Mouse (Mus musculus): ENCODE measurements at regions not wholly inside any gene's neighbourhood (a gene's known extent, or its start where the extent isn't known, plus 50 kb on each side); places are given as distances from the start of the nearest gene placed in this dataset.

DNA sequence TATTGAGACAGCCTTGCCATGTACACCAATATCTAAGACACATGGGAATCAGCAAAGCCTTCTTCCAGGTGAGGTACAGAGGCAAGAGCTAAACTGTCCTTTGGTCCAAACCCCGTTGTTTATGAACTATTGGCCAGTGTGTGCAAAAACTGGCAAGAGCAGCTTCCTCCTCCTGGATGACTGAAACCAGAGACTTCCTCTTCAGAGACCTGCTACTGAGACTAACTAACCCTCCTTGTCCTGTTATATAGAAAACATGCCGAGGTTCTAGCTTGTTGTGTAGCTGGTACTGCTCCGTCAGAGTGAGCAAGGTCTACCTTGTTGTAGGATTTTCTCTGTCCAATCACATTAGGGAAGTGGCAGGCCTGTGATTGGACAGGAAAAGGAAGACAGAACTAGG is 174.3 kb upstream of the F930015N05Rik start:
- no peak for ATAC-seq (ENCODE audit: low read depth)

DNA sequence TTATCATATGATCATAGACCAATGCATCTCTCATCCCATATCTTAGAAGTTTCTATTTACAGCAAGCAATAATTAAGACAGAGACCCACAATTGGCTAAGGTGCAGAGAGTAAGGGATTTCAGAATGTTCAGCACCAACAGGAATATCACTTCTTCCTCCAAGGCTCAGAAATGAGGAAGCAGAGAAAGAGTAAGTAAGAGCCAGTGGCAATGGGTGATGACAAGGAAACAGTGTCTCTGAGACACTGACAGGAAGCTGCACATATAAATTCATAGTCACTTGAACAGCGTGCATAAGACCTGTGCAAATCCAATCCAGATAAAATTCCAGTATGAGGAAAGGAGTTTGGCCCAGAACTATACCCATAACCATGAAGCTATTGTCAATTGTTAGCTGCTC is 178.7 kb upstream of the F930015N05Rik start:
- Histone ChIP-seq H3K4me1 (replicated peaks) (peaks cover 4% of the 10 kb centered on the region; the same call in 1 of the 2 replicates), H3K36me3 (no peaks in the 10 kb centered on the region), H3K9ac (no peak overlapping the region), H3K27me3 (no peaks in the 10 kb centered on the region), H3K4me2 (no peak overlapping the region), H3K9me3 (no peaks in the 10 kb centered on the region), H3K27ac (replicated peaks) (no peak overlapping the region), H3K4me3 (no peak overlapping the region)
- no peak for ATAC-seq (ENCODE audit: low read depth)
- WGBS: 82% methylated on average over 1 of the region's 1 CpGs

More for the DNA sequence above, 174.3 kb upstream of the F930015N05Rik start:
- no peak overlapping the region for H3K4me3 ChIP-seq
- 94% methylated on average over 3 of the region's 3 CpGs for WGBS
- no peak overlapping the region for H3K4me2 ChIP-seq
- no peaks in the 10 kb centered on the region for H3K4me1 ChIP-seq (replicated peaks)
- H3K9me3 ChIP-seq: no peaks in the 10 kb centered on the region
- H3K9ac ChIP-seq: no peak overlapping the region
- H3K27ac ChIP-seq (replicated peaks): no peak overlapping the region
- H3K36me3 ChIP-seq: no peaks in the 10 kb centered on the region
- no peaks in the 10 kb centered on the region for H3K27me3 ChIP-seq

DNA sequence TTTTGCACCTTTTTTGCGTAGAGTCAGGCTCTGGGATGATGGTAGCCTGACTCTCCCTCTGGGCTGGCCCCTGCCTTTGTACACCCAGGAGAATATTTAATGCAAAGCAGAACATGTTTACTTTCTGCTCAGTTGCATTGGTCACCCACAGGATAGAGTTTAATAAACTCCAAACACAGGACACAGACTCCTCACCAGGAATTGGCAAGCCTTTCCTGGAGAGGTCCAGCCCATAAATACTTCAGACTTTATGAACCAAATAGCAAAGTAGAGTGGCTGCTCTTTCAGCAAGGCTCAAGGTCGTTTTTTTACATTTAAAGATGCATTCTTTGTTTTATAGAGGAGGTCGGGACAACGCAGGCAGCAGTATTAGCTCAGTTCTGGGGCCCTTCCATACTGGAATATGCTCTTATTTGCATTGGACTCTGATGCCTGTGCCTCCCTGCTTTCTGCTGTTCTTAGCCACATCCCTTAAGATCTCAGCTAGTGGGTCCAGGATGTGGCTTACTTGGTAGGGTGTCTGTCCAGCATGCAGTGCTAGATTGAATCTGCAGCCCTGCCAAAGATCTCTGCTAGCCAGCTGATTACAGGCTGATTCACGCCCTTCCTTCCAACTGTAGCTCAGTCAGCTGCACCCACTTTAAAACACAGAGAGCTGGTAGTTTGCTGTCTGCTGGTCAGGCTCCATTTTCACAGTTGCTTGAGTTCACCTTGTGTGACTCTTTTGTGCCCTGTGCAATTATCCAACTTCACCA is 182.4 kb upstream of the F930015N05Rik start:
- Histone ChIP-seq H3K4me1 (replicated peaks) (peaks cover 4% of the 10 kb centered on the region; the same call in 1 of the 2 replicates), H3K27me3 (no peaks in the 10 kb centered on the region), H3K9me3 (no peaks in the 10 kb centered on the region), H3K36me3 (no peaks in the 10 kb centered on the region), H3K4me3 (no peak overlapping the region), H3K4me2 (no peak overlapping the region), H3K9ac (no peak overlapping the region), H3K27ac (replicated peaks) (no peak overlapping the region)
- no peak for ATAC-seq (ENCODE audit: low read depth)
- WGBS: 52% methylated on average over 5 of the region's 5 CpGs

DNA sequence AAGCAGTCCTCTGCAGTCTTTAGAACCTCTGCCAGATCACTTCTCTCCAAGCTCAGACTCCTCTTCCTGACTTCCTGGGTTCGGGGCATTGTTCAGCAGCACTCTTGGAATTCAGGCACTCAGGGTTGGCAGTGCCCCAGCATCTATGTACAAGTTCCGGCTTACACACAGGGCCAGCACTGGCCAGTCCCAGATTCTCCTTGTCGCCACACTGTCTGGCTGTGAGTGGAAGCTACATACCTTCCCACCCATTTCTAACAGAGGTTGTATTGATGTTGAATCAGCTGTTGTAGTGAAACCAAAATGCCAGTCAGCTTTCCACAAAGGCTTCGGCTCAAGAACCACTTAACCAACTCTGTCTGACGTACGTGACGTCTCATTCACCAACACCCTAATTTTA is 190.7 kb upstream of the F930015N05Rik start:
- Histone ChIP-seq H3K4me1 (replicated peaks) (no peaks in the 10 kb centered on the region), H3K4me2 (no peak overlapping the region), H3K27ac (replicated peaks) (no peak overlapping the region), H3K36me3 (no peaks in the 10 kb centered on the region), H3K9ac (no peak overlapping the region), H3K27me3 (no peaks in the 10 kb centered on the region), H3K4me3 (no peak overlapping the region), H3K9me3 (no peaks in the 10 kb centered on the region)
- WGBS: 88% methylated on average over 7 of the region's 7 CpGs
- ATAC-seq (ENCODE audit: low read depth): no peak

DNA sequence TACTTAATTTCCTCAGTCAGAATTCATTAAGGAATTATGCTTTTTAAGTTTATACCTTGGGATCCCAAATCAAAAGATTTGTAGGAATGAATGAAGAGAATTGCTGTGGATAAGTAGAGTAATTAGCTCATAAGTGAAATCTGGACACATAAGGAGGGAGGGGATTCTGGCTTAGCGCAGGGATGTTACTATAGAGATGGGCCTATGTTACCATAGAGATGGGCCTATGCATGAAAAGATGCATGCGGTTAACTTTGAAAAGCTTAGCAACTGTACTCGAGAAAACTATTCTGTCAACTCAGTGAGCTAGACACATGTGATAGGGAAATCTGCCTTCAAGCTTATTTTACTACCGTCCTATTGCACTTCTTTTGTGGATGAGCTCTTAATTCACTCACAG is 204.5 kb upstream of the F930015N05Rik start:
- WGBS: 41% methylated on average over 4 of the region's 4 CpGs
- Histone ChIP-seq H3K27me3 (no peaks in the 10 kb centered on the region; the same call in 1 of the 2 replicates), H3K4me1 (replicated peaks) (no peaks in the 10 kb centered on the region), H3K9me3 (peaks cover 10% of the 10 kb centered on the region), H3K9ac (no peak overlapping the region), H3K4me2 (no peak overlapping the region), H3K36me3 (no peaks in the 10 kb centered on the region), H3K4me3 (no peak overlapping the region), H3K27ac (replicated peaks) (no peak overlapping the region)
- no peak for ATAC-seq (ENCODE audit: low read depth)

DNA sequence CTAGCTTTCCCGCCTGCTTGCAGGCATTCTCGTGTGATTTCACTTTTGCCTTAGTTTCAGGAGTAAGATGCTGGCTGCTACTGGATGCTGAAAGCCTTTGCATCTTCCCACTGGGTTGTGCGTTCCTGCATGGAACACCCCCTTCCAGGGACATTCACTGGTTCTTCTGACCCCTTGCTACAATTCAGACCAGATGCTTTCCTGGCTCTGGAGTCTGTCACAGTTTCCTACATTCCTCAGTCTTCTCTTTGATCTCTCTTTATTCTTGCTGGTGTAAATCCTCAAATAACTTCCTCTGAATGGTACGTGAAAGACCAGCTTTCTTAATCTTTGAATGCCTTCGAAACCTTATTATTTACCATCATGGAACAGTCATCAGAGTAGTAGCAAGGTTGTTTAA is 206.7 kb upstream of the F930015N05Rik start:
- H3K4me2 ChIP-seq: no peak overlapping the region
- no peaks in the 10 kb centered on the region for H3K36me3 ChIP-seq
- ATAC-seq (ENCODE audit: low read depth): no peak
- 76% methylated on average over 5 of the region's 5 CpGs for whole genome bisulfite sequencing
- no peaks in the 10 kb centered on the region for H3K9me3 ChIP-seq
- H3K27me3 ChIP-seq: no peaks in the 10 kb centered on the region; the same call in 1 of the 2 replicates
- no peaks in the 10 kb centered on the region for H3K4me1 ChIP-seq (replicated peaks)
- no peak overlapping the region for H3K9ac ChIP-seq
- H3K27ac ChIP-seq (replicated peaks): no peak overlapping the region
- H3K4me3 ChIP-seq: no peak overlapping the region

DNA sequence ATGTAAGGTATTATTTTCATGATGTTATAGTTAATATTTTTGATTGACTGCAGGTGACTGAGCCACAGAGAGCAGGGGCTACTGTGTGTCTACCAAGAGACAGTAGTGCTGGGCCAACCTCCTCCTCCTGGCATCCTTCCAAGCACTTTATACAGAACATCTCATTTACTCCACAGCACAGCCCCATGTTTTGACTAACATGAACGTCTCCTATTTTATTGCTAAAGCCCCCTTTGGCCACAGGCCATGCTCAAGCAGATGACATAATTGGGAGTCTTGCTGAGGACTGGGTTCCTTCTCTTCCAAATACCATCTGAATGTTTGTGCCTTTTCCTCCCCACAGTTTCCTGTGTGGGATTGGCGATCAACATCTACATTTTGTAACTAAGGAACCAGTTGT is 211.5 kb upstream of the F930015N05Rik start:
- no peak for ATAC-seq (ENCODE audit: low read depth)
- Histone ChIP-seq H3K9ac (no peak overlapping the region), H3K27ac (replicated peaks) (no peak overlapping the region), H3K4me1 (replicated peaks) (no peaks in the 10 kb centered on the region), H3K36me3 (no peaks in the 10 kb centered on the region), H3K27me3 (no peaks in the 10 kb centered on the region; the same call in 1 of the 2 replicates), H3K4me2 (no peak overlapping the region), H3K4me3 (no peak overlapping the region), H3K9me3 (no peaks in the 10 kb centered on the region)
- WGBS: 70% methylated on average over 2 of the region's 2 CpGs

DNA sequence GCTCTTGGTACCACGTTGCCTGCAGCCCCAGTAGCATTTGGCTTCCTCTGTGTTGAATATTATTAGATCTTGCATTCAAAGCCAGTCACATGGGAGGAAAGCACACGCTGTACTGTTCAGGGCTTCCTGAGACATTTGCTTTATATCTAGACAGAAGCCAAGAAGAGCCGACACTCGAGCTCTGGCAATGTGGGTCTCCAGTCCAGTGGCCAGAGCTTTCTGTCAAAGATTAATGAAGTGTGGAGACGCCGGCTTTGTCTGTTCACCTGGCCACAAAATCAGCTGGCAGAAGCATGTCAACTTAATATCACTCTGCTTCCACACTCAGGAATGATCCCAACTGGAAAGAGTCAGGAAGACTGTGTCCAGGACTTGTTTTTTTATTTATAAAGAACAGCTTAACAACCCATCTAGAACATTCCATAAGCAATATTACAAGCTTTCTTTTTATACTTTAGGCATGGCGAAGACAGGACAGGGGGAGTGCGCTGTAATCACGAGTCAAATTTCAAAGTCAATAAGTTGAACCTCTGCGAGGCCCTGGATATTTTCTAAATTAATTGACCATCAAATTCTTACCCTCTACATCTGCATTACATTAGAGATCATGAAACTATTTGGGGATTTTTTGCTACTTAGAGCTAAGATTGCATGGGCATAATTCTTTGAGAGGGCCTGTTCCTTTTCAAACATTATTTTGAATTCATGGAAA is 214.3 kb upstream of the F930015N05Rik start:
- H3K36me3 ChIP-seq: no peaks in the 10 kb centered on the region
- no peak overlapping the region for H3K4me3 ChIP-seq
- no peaks in the 10 kb centered on the region for H3K27me3 ChIP-seq
- 79% methylated on average over 10 of the region's 10 CpGs for WGBS
- no peak overlapping the region for H3K9ac ChIP-seq
- no peak overlapping the region for H3K4me2 ChIP-seq
- no peak overlapping the region for H3K27ac ChIP-seq (replicated peaks)
- ATAC-seq (ENCODE audit: low read depth): no peak
- H3K4me1 ChIP-seq (replicated peaks): no peaks in the 10 kb centered on the region
- H3K9me3 ChIP-seq: no peaks in the 10 kb centered on the region

DNA sequence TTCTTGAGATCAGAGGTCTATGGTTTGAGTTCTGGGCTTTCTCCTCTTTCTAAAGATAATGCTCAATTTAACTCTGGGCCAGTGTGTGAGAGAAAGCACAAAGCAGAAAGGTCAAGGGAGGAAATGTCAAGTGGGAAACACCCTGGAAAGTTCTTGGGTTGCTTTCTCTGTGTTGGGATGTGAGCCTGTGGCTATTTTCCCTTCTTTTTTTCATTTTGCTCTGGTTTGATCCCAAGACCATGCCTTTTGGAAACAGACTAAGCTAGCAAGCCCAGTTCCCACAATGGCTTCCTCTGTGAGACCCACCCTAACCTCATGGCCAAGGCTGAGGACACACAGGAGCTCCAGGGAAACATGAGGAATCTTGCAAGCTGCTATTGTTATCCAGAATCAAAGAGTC is 216.4 kb upstream of the F930015N05Rik start:
- H3K4me3 ChIP-seq: no peak overlapping the region
- no peak overlapping the region for H3K4me2 ChIP-seq
- no peak overlapping the region for H3K27ac ChIP-seq (replicated peaks)
- no peak overlapping the region for H3K9ac ChIP-seq
- no peaks in the 10 kb centered on the region for H3K9me3 ChIP-seq
- no peaks in the 10 kb centered on the region for H3K4me1 ChIP-seq (replicated peaks)
- no peaks in the 10 kb centered on the region for H3K36me3 ChIP-seq
- H3K27me3 ChIP-seq: no peaks in the 10 kb centered on the region
- no peak for ATAC-seq (ENCODE audit: low read depth)

DNA sequence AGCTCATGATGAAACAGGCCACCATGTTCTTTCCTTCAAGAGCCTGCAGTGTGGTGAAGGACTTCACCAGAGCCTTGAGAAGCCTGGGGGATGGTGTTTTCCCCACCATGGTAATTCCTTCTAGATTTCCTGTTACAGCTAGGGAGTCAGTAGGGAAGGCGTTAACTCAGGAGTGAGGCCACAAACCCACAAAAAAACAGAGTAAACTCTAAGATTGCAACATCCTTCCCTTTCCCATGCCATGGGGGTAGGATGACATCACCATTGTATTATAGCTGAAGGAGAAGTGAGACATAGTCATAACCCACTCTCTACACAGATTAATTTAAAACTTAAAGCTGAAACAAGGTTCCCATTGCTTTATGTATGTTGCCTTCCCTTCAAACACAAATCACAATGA is 218.7 kb upstream of the F930015N05Rik start:
- ATAC-seq (ENCODE audit: low read depth): no peak
- Histone ChIP-seq H3K36me3 (no peaks in the 10 kb centered on the region), H3K27me3 (no peaks in the 10 kb centered on the region), H3K4me1 (replicated peaks) (no peaks in the 10 kb centered on the region), H3K9ac (no peak overlapping the region), H3K4me3 (no peak overlapping the region), H3K4me2 (no peak overlapping the region), H3K27ac (replicated peaks) (no peak overlapping the region), H3K9me3 (no peaks in the 10 kb centered on the region)
- 86% methylated on average over 1 of the region's 1 CpGs for WGBS

DNA sequence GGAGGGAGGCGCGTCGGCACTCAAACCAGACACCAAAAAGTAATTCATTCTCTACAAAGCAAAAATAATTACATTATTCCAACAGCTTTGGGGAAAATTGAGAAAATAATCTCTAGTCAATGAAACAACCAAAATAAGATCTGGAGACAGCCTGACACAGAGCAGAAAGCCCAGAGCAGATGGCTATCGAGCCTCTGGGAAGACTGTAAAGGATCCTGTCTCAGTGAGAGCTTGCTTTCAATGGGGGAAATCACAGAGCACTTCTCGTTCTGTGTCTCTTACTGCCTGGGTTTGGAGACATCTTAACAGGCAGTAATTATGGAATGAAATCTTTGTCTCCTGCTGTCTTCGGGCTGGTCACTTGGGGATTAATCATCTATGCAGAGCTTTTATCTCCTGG is 226.7 kb upstream of the F930015N05Rik start:
- WGBS: 23% methylated on average over 6 of the region's 6 CpGs
- peaks cover 11% of the 10 kb centered on the region for H3K4me1 ChIP-seq (replicated peaks)
- no peaks in the 10 kb centered on the region for H3K27me3 ChIP-seq
- H3K4me3 ChIP-seq: no peak overlapping the region
- no peak overlapping the region for H3K9ac ChIP-seq
- no peaks in the 10 kb centered on the region for H3K9me3 ChIP-seq
- no peak for ATAC-seq (ENCODE audit: low read depth)
- H3K27ac ChIP-seq (replicated peaks): no peak overlapping the region
- no peak overlapping the region for H3K4me2 ChIP-seq
- H3K36me3 ChIP-seq: no peaks in the 10 kb centered on the region

DNA sequence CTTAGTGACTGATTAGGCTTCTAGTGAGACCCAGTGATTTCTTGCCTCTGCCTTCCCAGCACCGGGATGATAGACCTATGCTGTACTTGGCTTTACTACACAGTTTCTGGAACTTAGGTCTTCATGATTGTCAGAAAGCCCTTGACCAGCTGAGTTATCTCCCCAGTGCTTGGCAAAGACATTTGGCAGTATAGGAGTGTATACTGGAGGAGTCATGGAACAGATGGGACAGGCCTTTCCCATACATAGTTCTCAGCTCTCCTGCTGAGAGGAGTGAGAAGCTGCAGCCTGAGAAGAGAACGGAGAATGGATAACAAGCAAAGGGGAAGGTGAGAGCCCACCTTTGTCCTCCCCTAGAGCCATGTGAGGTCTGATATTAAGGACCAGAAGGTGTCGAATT is 230.6 kb upstream of the F930015N05Rik start:
- H3K27ac ChIP-seq (replicated peaks): no peak overlapping the region
- no peaks in the 10 kb centered on the region for H3K27me3 ChIP-seq
- H3K9me3 ChIP-seq: no peaks in the 10 kb centered on the region
- H3K9ac ChIP-seq: no peak overlapping the region
- WGBS: 84% methylated on average over 3 of the region's 3 CpGs
- no peaks in the 10 kb centered on the region for H3K36me3 ChIP-seq
- H3K4me3 ChIP-seq: no peak overlapping the region
- peaks cover 11% of the 10 kb centered on the region for H3K4me1 ChIP-seq (replicated peaks)
- no peak for ATAC-seq (ENCODE audit: low read depth)
- no peak overlapping the region for H3K4me2 ChIP-seq

DNA sequence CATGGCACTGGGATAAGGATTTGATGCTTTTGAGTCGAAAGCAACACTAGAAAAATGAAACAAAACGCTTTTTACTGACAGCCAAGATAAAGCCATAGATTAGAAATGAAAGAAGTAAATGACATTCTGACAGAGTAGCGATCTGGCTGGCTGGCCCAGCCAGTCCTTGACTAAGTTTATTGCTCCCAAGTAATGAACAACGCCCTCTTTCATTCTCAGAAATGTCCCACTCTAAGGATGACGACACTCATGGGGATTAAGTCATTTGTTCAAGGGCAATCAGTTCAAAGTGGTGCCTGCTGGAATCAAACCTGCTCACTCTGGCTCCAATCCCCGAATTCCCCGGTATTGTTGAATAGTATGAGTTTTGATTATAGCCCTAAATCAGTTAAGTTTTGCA is 231.1 kb upstream of the F930015N05Rik start:
- H3K4me1 ChIP-seq (replicated peaks): peaks cover 11% of the 10 kb centered on the region
- H3K4me3 ChIP-seq: no peak overlapping the region
- no peak for ATAC-seq (ENCODE audit: low read depth)
- H3K27ac ChIP-seq (replicated peaks): no peak overlapping the region
- H3K9ac ChIP-seq: no peak overlapping the region
- 44% methylated on average over 7 of the region's 7 CpGs for WGBS
- no peaks in the 10 kb centered on the region for H3K27me3 ChIP-seq
- no peak overlapping the region for H3K4me2 ChIP-seq
- no peaks in the 10 kb centered on the region for H3K9me3 ChIP-seq
- H3K36me3 ChIP-seq: no peaks in the 10 kb centered on the region

All from neural tube, embryonic 13.5 days (tissue).